Mouse (Mus musculus): ENCODE measurements around the gene Zfp747. TPM values are rescaled to one million over a fixed set of nuclear protein-coding genes. Genes with fewer than 3 reads are reported as not detected.
"Not testable (repeated sequence)": the region's sequence is repeated elsewhere in the genome, so short reads cannot be mapped to it uniquely, and the experiment has no call there.

The Zfp747 gene
- 1 to 10 TPM; 7.5 to 9.2 TPM for total RNA-seq (2021)
- long read RNA-seq, experiment 1, transcript Zfp747-201 (3 exons, 2,684 nt) = major isoform, 7 of 10 reads
- long read RNA-seq, experiment 1, partial matches to known transcripts = 0 of 10 reads
- long read RNA-seq, experiment 1, other reads (novel, unspliced or antisense) = 1 of 10 reads
- long read RNA-seq, experiment 2, partial matches to known transcripts = 0 of 1 reads
- long read RNA-seq, experiment 2, other reads (novel, unspliced or antisense) = 0 of 1 reads

DNA sequence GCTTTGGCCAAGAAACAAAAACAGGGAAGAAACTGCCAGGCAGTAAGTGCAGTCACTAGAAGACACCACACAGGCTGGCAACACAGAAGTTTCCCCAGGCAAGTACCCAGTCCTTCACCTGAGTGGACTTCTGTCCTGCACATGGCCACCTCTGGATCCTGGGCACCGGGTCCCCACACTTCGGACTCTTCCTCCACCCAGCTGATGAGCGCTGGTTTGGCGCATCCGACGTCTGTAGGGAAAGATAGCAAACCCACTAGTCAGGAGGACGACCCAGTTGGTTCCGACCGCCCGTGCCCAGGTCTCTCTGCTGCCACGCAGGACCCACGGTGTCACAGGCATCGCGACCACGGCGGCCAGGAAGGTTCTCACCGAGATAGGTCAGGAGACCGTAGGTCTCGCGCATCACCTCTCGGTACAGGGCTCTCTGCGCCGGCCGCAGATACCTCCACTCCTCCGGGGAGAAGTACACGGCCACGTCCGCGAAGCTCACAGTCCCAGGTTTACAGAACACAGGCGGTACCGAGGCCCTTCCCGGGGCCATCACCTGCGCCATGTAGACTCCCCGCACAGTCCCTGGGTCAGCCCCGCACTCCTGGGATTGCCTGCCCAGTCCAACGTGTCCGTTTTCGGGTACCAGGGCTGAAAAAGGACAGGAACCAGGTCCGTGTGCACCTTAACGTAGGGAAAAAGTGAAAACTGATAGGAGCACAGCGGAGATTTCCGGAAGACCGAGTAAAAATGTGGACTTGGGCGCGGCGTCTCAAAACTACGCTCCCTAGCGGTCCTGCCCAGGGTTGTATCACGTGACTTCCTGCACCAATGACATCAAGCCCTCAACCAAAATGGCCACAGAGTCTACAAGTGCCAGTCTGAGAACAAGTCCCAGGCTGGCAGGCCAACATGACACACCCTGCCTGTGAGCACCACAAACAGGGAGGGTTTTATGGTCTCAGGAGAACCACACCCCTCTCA lies at the start of gene Zfp747:
Zfp747 (minus strand) TSS at position 780 of the 975 bp plus-strand sequence.
- peak; percentile 93 for DNase-seq

DNA sequence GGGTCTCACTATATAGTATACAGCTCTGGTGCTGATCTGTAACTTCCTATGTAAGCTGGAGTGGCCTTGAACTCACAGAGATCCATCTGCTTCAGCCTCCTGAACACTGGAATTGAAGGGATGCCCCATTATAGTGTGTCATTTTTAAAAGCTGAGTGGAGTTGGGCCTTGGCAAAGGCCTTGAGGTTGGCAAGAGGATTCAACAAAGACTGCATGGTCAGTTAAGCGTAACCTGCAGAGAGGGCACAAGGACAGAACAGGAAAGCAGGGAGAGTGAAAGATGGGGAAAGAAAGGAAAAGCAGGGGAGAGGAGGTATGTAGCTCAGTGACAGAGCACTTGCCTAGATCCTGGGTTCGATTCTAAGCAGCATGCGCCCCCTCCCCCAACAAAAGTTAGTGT lies 49.4 kb upstream of the Zfp747 start:
- no peak for DNase-seq

DNA sequence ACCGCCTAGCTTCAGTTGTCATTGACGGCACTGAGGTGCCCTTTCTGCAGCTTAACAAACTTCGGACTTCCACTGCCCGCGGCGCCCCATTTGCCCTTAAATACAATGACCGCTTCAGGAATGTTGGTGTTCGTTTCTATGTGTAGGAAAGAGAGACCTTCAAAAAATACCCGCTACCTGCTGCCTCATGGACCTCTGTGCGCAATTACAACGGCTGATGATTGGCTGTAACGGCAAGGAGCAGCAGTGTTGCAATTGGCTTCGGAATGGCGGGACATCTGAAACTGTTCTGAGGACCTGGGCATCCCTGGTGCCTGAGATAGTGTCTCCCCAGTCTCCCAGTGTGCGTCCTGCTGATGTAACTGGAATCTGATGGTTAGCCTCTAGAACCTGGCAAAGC lies 46.4 kb upstream of the Zfp747 start:
- peak; percentile 51 for DNase-seq

DNA sequence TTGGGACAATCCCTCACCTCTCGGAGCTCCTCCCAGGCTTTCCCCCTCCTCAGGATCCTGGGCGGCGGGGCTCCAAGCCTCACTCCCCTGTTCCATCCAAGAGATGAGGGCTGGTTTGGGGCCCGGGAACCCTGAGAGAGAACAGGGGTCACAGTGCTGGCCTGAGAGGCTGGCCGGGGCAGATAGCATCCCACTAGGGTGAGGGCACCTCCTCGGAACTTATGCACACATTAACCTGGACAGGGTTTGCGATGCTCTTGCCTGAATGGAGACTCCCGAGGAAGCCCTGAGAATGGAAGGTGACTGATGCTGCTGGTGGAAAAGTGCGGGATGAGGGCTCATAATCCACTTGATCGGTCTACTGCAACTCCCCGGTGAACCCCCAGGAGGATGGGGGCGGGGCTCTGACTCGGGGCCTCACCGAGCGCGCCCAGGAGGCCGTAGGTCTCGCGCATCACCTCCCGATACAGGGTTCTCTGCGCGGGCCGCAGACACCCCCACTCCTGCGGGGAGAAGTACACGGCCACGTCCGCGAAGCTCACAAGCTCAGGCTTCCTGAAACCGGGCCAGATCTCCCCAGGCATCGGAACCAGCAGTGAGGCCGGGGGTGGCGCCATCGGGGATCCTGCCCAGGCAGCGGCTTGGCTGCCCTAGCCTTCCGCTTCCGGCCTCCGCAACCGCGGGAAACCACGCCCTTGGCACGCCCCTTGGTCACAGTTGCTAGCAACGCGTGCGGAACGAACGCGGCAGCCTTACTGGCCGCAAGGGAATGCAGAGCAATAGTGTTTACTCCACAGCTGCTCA lies 45.7 kb upstream of the Zfp747 start, which contains the start of gene Zfp688:
Zfp688 (minus strand) TSS at position 681 of the 804 bp plus-strand sequence.
- DNase-seq = peak; percentile 98

DNA sequence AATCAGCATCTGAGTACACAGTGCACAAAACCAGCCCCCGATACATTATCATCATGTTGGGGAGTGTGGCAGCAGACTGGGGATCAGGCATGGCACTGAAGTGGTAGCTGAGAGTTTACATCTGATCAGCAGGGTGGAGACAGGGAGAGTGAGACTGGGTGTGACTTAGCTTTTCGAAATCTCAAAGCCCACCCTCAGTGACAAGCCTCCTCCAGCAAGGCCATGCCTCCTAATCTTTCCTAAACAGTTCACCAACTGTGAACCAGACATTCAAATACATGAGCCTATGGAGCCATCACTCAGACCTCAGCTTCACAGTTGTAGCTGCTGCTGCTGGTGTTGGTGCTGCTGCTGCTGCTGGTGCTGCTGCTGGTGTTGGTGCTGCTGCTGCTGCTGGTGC lies 35.6 kb upstream of the Zfp747 start:
- DNase-seq = no peak

DNA sequence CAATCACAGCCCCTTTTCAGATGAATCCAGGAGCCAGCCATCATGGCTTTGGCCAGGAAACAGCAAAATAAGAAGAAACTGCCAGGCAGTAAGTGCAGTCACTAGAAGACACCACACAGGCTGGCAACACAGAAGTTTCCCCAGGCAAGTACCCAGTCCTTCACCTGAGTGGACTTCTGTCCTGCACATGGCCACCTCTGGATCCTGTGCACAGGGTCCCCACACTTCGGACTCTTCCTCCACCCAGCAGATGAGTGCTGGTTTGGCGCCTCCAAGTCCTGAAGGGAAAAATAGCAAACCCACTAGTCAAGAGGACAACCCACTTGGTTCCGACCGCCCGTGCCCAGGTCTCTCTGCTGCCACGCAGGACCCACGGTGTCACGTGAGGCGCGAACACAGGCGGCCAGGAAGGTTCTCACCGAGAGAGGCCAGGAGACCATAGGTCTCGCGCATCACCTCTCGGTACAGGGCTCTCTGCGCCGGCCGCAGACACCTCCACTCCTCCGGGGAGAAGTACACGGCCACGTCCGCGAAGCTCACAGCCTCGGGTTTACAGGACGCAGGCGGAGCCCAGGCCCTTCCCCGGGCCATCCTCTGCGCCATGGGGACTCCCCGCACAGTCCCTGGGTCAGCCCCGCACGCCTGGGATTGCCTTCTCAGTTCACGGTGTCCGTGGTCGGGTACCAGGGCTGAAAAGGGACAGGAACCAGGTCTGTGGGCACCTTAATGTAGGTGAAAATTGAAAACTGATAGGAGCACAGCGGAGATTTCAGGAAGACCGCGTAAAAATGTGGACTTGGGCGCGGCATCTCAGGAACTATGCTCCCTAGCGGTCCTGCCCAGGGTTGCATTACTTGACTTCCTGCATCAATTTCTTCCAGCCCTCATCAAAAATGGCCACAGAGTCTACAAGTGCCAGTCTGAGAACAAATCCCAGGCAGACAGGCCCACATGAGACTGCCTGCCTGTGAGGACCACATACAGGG lies 30.4 kb upstream of the Zfp747 start, which contains the start of gene Zfp764:
Zfp764 (minus strand) TSS at position 821 of the 986 bp plus-strand sequence.
- DNase-seq = peak; percentile 89

DNA sequence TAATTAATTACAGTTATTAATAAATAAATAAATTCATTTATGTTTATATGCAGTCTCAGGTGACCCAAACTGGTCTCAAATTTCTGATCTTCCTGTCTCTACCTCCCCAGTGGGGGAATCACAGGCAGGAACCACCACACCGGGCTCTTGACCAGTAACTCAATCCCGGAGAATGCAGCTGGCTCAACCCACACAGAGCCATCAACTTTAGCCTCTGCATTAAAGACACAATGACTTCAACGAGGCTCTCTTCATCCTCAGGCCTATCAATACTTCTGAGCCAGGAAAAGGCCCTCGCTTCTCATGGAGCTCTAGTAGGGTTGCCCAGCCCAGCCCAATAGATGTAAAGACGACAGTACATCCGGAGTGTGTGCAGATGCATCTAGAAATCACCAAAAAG lies 28.3 kb upstream of the Zfp747 start:
- not testable (repeated sequence) for DNase-seq

DNA sequence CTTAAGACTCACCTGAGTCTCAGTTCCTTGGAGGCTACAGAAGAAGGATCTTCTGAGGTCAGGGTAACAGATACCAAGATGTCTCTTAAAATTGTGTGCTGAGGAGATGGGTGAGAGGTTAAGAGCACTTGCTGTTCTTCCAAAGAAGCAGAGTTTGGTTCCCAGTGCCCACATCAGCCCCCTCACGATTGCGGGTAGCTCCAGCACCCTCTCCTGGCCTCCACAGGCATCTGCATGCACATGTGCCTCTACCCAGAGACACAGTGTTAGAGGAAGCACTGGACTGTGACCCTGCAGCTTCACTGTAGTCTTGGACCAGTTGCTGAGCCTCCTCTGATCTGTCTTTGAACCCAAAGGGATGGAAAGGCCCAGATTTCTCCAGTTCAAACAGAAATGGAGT lies 27.1 kb upstream of the Zfp747 start:
- no peak for DNase-seq

DNA sequence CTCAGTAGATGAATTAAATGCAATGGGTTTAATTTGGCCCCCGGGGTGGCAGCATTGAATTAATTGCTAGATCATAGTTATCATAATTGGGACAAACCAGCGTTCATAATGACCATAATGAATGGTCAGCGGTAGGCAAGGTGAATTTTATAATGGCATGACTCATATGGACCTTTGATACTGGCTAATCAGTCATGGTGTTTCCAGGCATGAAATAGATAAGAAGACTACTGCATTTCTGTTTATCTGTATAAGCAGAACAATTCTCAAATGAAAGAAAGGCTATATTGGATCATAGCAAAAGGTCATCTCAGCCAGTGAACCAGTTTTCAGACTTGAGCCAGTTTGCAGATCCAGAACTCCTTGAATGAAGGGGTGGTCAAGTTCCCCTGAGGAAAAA lies 24.5 kb upstream of the Zfp747 start:
- DNase-seq = no peak

DNA sequence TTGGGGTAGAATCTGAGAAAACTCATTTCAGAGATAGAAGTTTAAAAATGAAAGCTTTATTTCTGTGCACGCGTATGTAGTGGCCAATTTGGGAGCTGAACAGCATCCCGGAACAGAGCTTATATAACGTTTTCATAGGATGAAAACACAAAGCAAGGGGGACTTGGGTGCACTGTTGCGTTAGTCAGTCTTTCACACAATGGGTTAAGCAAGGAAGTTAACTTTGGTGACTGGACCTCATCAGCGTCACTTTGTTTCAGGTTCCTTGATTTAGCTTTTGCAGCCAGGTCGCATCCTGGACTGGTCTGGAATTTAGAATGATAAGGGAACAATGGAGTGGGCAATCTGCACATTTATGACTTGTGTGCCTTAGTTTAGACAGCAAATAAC lies 18.1 kb upstream of the Zfp747 start:
- no peak for DNase-seq

DNA sequence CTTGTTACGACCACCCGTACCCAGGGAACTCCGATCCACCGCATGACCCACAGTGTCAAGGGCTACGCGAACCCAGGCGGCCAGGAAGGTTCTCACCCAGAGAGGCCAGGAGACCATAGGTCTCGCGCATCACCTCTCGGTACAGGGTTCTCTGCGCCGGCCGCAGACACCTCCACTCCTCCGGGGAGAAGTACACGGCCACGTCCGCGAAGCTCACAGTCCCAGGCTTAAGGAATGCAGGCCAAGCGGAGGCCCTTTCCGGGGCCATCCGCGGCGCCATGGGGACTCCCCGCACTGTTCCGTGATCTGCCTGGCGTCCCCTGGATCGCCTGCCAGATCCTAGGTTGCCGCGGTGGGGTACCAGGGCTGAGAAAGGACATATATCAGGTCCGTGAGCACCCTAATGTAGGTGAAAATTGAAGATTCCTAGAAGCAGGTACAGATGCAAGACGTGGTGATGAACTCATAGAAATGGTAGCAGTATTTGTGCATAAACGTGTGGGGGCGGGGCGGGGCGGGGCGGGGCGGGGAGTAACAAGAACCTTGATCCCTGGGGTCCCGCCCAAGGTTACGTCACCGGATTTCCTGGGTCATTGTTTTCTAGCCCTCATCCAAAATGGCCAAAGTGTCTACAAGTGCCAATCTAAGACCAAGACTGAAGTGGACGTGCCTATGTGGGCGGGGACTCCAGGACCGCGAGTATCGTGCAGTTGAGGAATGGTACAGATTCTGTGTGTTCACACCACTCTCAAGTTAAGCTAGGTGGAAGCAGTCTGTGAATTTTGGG lies 17.5 kb upstream of the Zfp747 start, which contains the start of gene E430018J23Rik:
E430018J23Rik (minus strand) TSS at position 473 of the 787 bp plus-strand sequence.
- DNase-seq = peak; percentile 97

DNA sequence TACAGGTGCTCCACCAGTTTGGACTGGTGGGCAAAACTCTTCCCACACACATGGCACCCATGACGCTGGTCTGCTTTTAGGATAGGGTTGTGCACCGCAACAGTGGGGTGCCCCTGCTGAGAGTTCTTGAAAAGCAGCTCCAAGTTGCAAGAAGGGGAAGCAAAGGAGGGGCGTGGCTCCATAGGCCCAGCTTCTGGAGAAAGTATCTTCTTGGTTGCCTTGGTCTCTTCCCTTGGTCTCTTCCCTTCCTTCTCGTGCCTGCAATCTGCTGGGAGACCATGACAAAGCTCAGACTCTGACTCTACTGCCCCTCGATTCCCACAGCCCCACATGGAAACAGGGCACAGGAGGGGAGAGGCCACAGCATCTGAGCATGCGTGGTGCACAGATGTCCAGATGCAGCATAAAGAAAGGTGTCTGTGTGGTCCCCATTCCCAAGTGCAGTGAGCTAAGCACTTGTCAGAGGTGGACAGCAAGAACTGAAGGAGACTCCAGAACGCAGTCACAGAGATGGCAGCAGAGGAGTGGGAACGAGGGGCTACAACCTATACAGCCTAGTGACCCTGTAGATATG lies 16.5 kb upstream of the Zfp747 start:
- no peak for DNase-seq

DNA sequence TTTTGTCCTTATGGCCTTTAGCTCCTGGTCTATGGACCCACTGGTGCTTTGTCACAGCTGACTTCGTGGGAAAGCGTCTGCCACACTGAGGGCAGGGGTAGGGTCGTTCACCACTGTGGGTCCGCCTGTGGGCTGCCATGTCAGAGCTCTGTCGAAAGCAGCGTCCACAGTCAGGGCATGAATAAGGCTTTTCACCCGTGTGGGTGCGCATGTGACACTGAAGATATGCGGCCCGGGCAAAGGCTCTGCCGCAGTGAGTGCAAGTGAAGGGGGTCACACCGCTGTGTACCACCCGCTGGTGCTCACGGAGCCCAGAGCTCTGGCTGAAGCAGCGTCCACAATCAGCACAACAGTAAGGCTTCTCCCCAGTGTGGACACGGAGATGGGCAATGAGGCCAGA lies 15.7 kb upstream of the Zfp747 start:
- no peak for DNase-seq

DNA sequence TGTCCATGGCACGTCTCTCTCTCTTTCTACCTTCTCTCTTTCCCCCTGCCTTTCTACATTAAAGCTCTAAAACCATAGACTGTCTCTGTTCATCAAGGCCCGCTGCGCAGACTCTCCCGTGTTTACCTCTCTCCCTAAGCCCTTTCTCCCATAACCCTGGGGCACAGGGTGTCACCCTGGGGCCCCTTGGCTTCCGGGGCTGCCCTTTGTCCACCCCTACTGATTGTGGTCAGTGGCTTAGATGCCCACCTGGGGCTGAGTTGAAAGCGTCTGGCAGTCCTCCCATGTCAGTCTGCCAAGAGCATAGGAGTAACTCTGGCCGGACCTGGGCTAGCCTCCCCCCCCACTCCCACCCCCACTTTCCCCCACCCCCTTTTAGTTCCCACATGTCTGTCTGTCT lies 14.5 kb upstream of the Zfp747 start:
- DNase-seq = no peak

DNA sequence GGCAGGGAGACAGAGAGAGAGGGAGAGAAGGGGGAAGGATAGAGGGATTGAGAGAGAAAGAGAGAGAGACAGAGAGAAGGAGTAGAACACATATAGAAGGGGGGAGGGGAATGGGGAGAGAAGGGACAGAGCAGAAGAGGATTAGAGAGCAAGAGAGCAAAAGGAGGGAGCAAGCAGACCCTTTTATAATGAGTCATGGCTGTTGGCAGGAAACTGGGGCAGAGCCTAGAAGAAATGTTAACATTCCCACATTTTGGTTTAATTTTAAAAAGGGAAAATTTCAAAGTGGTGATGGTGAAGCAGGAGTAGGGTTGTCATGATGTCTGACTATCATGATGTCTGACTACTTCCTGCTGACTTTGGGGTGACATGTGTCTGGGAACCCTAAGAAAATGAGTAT lies 12.4 kb upstream of the Zfp747 start:
- DNase-seq = not testable (repeated sequence)

DNA sequence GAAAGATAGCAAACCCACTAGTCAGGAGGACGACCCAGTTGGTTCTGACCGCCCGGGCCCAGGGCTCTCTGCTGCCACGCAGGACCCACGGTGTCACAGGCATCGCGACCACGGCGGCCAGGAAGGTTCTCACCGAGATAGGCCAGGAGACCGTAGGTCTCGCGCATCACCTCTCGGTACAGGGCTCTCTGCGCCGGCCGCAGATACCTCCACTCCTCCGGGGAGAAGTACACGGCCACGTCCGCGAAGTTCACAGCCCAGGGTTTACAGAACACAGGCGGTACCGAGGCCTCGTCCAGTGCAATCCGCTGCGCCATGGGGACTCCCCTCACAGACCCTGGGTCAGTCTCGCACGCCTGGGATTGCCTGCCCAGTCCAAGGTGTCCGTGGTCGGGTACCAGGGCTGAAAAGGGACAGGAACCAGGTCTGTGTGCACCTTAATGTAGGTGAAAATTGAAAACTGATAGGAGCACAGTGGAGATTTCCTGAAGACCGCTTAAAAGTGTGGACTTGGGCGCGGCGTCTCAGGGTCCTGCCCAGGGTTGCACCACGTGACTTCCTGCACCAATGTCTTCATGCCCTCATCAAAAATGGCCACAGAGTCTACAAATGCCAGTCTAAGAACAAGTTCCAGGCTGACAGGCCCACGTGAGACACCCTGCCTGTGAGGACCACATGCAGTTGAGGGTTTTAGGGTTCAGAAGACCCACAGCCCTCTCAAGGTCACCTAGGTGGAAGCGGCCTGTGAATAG lies 11.0 kb upstream of the Zfp747 start, which contains the start of gene 9130019O22Rik:
9130019O22Rik (minus strand) TSS at position 526 of the 752 bp plus-strand sequence.
- DNase-seq = peak; percentile 91

DNA sequence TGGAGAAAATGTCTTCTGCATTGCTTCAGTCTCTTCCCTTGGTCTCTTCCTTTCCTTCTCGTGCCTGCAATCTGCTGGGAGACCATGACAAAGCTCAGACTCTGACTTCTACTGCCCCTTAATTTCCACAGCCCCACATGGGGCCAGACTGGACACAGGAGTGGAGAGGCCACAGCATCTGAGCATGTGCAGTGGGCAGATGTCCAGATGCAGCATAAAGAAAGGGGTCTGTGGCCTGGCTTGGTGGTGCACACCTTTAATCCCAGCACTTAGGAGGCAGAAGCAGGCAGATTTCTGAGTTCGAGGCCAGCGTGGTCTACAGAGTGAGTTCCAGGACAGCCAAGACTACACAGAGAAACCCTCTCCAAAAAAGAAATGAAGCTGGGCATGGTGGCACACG lies 9.7 kb upstream of the Zfp747 start:
- not testable (repeated sequence) for DNase-seq

DNA sequence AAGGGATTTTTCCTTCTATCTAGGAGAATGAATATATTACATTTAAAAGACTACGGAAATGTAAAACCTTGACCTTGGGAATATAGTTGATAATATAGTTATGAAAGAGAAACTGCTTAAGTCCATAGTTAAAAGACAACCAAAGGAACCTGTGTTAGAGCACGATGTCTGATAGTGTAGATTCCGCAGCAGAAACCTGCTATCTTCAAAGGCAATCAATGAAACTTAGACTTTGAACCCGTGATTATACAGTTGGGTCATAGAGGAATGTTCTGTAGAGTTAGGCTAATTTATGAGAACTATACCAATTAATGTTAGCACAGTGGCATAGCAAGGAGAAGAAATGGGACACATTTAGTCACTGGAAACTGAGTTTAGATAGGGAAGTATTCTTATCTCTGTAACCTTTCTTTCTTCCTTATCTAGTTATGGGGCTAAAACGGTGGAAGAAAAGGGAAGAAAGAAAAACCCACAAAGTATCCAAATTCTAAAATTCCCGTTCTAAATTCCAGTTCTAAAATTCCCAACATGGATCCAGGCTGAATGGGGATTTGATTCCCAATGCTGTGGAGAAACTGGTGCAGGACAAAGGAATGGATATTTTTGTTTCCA lies 2.6 kb upstream of the Zfp747 start:
- DNase-seq = no peak

Measured in adrenal gland, postnatal 10 days (tissue).